Mouse (Mus musculus) frontal cortex, adult (tissue): ENCODE results near the gene Tspoap1.

ENCODE experiments used
- ATAC-seq: cut with Nextera tagmentation; 2 replicates; pipeline ENCODE4 v1.9.2; 2017; ENCODE audit warnings: mild to moderate bottlenecking, moderate library complexity, mixed read lengths; ENCODE audit not compliant: low TSS enrichment

Tspoap1 gene

DNA sequence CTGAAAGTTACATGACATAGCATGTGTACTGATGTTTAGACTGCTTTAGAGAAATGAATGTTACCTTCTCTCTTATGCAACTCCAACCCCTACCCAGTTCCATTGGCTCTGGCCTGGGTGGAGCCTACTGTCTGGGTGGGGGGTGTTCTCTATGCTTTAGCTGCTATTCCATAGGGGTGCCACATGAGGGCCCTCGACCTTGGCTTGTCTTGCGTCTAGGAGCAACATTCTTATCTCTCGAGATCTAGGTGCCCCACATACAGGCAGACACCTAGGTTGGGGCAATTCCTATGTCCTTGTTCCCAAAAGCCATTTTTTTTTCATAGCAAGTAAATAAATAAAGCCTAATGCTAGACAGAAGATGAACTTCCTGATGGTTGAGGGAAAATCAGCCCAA, 734 bp upstream of the Tspoap1 start:
- peak; percentile 21; the same call in 1 of the 2 replicates for ATAC-seq

DNA sequence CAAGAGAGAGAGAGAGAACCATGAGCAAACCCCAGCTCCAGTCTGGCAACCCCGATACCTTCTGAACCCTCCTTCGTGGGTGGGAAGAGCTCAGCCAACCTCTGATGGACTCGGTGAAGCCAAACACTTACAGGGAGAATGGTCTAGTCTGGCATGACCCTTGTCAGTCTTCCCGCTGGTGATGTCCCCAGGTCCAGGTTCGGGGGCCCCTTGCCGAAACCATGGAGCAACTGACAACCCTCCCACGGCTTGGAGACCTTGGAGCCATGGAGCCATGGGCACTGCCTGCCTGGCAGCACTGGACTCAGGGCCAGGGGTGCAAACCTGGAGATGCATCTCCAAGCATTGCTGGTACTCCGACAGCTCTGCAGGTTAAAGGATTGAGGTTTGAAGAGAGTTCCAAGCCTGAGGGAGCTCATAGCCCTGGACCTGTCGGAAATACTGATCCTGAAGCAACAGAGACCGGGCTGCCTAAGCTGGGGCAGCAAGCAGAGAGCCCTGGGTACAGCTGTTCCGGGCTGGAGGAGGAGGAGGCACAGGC, 910 bp downstream of the Tspoap1 start:
- no peak for ATAC-seq

DNA sequence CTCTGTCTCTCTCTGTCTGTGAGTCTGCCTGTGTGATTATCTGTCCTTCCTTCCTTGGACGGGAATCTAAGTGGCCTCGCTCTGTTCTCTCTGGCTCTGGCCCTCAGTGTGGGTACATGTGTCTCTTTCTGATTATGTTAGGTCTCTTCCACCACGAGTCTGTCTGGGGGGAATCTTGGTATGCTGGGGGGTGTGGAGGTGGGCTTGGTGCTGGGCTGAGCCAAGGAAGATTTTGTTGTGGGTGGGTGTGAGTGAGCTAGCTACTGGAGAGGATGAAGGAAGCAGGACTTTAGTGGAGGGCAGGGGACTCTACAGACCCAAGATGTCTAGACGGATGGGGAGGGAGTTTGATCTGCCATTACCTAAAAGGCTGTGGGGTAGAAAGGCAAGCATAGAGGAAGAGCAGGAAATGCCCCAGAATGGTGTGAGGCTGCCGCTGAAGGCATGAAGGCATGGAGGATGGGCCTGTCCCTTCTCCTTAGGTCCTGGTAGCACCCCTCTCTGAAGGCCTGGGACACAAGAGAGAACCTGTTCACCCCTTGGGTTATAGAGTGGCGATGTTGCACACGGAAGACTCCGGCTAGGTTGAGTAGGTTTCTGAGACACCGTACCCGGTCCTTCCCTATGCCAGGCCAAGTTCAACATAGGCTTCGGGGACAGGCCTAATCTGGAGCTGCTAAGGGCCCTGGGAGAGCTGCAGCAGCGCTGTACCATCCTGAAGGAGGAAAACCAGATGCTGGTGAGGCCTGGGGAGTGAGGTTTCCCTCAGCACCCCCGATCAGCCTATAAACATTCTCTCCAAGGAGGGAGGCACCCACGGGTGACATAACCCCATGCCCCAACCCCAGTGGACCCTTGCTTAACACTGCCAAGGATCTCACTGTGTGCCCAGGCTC, 1.7 kb downstream of the Tspoap1 start:
- no peak for ATAC-seq

DNA sequence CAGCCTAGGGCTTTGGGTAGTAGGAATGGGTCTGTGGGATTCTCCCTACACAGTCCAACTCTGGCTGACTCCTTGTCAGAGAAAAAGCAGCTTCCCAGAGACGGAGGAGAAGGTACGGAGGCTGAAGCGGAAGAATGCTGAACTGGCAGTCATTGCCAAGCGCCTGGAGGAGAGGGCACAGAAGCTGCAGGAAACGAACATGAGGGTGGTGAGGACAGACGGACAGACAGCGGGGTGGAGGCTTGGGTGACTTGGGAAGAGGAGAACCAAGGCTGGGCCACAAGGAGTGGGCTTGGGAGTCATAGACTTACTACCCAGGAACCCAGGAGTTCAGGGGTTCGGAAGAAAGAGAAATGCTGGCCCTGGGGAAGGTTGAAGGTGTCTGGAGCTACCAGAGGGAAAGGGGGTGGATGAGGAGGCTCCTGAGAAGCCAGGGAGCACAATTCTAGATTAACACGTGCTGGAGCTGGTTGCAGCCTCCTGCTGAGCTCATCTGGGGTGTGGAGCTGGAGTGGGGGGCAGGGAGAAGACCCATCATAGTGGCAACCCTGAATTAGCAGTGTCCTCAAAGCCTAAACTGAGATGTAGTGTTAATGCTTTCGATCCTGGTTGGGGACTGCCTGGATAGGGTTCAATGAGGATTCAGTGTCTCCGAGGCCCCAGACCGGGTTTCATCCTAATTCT, 2.5 kb downstream of the Tspoap1 start:
- no peak for ATAC-seq

DNA sequence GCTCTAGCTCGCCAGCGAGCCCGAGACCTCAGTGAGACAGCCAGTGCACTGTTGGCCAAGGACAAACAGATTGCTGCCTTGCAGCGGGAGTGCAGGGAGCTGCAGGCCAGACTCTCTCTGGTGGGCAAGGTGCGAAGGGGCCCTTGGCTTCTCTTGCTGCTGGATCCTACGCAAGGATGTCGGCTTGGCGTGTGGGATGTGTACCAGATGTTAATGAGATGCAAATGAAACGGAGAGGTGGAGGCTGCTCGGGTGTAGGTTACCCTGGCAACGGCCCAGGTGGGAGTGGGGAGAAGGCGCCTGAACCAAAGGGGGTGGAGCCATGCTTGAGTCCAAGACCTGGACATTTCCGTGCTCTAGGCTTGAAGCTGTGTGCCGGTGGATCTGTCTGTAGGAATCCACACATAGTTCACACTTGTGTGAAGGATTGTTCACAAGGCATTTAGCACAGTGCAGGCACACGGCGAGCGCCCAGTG, 3.2 kb downstream of the Tspoap1 start:
- peak; percentile 6; the same call in 1 of the 2 replicates for ATAC-seq

DNA sequence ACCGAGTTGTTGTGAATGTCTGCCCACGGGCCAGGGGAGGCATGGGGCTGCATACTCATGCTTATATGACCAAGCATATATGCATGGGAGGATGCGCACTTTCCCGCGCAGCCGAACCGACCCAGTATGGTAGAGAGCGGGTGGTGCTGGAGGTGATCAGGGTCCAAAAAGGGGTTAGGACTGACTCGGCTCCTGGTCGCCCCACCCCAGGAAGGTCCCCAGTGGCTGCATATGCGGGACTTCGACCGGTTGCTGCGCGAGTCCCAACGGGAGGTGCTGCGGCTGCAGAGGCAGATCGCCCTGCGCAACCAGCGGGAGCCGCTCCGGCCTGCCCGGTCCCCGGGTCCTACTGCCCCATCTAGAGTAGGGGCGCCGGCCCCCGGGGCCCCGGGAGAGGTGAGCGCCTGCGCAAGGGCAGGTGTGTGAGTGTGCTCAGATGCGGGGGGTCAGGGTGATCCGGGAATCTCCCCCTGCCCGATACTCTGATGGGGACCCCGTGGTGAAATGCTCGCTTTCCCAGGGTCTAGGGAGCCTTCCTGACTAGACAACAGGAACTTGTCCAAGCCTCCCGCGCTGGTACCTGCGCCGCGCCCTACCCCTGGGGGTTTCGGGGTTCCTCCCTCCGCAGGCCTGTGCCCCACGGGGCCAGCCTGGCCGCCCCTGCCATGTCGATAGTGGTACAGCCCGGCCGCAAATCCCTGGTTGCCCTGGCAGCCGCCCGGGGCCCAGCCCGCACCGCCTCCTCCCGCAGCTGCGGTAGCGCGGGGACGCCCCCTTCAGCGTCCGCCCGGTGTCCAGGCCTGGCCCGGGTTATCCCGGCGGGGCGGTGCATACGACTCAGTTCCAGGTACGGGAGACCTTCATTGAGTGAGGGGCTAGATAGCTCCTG, 3.9 kb downstream of the Tspoap1 start:
- ATAC-seq = no peak; the same call in 1 of the 2 replicates

DNA sequence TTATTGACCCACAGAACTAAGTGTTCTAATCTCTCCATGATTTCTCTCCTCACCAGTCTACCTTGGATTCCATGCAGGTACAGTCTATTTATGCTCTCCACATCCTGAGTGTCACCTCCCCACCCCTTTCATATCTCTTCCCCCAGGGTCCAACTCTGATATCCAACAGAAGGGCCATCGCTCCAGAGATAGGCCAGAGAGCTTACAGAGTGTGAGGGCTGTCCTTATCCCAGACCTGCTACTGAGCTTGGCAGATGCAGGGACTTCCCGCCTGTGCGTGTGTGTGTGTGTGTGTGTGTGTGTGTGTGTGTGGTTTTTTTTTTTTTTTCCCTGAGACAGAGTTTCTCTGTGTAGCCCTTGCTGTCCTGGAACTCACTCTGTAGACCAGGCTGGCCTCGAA, 8.4 kb downstream of the Tspoap1 start:
- ATAC-seq = no peak

DNA sequence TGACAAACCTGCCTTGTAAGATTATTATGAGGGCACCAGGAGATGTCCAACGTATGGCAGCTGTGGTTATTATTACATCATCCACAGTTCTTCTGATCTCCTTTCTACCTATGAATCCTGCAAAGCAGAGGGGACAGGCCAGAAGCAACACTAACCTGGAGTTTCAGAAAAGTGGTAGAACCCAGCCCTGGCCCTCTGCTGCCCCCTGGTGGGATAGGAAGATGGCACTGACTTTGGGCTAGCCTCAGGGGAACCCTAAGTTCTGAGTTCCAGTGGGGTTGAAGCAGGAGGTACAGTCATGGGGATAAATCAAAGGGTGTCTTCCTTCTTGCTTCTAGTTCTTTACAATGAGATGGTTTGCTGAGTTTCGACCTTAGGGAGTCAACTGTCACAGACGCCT, 10.6 kb downstream of the Tspoap1 start:
- peak; percentile 45 for ATAC-seq

DNA sequence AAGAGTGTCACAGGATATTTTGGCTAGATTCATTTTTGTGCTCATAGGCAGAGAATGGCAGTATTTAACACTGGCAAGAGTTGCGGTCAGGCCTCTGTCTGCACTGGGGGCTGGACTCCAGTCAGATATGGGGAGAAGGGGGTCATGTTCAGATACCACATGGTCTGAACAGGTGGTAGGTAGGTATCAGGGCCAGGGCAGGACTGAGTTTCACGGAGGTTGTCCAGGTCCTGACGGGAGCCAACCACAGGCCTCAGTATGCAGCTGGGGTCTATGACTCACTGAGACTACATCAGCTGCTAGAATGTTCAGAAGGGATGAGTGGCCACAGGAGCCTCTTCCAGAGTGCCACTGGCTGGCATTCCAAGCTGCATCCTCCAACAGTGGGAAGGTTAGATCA, 12.0 kb downstream of the Tspoap1 start:
- peak; percentile 38; the same call in 1 of the 2 replicates for ATAC-seq

DNA sequence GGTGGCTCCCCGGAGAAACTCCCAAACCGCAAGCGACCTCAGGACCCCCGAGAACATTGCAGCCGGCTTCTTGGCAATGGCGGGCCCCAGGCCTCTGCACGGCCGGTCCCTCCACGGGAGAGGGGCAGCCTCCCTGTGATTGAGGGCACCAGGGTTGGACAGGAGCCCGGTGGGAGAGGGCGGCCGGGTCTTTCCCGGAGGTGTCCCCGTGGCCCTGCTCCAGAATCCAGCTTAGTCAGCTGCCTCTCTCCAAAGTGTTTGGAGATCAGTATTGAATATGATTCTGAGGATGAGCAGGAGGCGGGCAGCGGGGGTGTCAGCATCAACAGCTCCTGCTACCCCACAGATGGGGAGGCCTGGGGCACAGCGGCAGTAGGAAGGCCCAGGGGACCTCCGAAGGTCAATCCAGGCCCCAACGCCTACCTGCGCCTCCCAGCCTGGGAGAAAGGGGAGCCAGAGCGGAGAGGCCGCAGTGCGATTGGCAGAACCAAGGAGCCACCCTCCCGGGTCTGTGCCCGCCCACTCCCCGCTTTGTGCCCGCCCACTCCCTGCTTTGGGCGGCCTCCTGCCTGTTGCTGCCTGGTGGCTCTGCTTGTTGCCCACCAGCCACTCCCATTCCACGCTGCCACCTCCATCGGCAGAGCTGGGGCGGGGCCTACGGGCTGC, 17.9 kb downstream of the Tspoap1 start:
- ATAC-seq = peak; percentile 38; the same call in 1 of the 2 replicates

DNA sequence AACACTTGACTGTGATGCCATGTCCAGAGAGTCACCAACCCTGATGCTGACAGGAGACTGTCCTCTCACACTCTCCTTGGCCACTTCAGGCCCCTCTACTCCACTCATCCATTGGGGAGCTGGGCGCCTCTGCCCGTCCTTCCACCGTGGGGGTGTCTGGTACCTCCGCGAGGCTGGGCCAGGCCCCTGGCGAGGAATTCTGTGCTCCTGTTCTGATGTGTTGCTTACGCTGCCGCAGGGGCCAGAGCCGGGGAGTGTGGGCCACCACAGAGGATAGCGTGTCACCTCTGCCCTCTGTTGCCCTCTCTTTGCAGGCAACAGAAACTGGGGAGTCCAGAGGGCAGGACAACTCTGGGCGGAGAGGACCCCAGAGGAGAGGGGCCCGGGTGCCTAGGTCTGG, 18.6 kb downstream of the Tspoap1 start:
- ATAC-seq = no peak

DNA sequence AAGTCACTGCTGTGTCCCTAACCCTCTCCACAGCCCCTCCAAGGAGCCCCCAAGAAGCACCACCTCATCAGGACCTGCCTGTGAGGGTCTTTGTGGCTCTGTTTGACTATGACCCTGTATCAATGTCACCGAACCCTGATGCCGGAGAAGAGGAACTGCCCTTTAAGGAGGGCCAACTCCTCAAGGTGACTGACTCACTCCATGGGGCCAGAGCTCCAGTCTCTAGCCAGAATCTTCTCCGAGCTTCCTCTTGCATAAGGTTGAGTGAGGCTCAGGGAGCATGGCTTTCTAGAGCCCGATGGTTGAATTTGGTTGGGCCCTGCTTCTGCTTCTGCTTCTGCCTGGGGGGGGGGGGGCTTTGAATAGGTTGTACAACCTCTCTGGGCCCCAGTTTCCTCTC, 19.1 kb downstream of the Tspoap1 start:
- ATAC-seq = no peak

DNA sequence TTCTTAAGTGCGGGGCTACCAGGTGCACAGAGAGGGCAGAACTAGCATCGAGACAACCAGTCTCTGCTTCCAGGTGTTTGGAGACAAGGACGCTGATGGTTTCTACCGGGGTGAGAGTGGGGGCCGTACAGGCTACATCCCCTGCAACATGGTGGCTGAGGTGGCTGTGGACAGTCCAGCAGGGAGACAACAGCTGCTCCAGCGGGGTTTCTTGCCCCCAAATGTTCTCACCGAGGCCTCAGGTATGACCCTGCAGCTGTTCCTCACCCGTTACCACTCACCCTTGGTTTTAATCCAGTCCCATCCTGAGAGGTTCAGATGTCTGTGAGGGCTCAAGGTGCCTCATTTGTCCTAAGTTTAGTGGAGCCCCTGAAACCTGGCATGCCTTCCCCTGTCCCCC, 19.8 kb downstream of the Tspoap1 start:
- no peak for ATAC-seq

DNA sequence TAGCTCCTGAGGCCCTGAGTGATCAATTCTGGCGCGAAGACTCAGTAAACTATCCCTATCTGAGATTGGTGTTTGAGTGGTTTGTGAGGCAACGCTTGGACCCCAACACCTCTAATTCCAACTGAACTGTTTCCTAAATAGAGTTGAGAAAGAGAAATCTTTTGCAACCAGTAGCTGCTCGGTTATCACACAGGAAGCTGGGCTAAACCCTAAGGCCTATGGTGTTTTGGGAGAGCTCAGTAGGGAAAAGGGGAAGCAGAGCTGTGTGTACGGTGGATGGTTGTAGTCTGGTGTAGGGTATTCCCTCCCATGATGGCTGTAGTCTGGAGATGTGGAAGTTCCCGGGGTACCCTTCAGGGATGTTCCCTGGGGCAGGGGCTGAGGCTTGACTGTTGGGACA, 29.7 kb downstream of the Tspoap1 start:
- ATAC-seq = no peak

DNA sequence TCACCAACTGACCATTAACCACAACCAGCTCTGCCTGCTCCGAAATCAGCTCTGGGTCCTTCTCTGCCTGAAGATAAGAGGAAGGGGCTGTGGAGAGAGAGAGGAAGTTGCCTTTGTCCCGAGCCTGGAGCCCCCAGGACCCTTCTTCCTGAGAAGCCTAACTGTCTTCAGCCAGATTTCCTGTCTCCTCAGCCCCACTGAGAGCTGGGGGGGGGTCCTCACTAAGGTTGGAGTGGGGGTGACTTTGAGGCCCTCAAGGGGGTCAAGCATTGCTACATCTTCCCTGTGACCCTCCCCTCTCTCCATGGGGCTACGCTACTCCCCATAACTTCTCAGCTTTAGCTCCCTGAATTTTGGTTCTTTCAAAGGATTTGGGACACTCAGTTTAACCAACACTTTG, 33.1 kb downstream of the Tspoap1 start, which contains the start of gene Mpo:
Gene Mpo, plus strand, starts transcription at position 122 of the 400 bp plus-strand sequence.
- ATAC-seq = no peak

DNA sequence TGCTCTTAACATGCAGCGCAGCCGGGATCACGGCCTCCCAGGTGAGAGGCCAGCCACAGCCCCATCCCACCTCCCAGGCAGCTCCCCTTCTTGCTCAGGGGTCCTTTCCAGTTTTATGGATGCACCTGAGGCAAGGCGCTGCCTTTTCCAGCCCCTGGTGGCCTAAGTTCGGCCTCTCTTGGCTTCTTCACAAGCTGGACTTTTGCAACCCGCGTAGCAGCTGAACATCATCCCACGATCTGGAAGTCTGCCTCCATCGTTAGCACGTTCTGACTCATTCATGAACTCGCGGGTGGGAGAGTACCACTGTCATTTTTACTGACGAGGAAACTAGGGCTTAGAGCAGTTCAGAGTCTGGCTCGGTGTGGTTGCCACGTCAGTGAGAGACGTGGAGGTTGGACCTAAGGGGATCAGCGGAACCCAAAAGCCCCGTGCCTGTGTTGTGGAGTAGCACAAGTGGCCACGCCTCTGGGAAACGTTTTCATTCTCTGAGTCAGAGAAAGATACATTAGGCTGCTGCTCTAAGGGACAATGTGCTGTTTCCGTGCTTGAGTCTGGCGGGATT, 41.5 kb downstream of the Tspoap1 start:
- peak; percentile 89 for ATAC-seq

DNA sequence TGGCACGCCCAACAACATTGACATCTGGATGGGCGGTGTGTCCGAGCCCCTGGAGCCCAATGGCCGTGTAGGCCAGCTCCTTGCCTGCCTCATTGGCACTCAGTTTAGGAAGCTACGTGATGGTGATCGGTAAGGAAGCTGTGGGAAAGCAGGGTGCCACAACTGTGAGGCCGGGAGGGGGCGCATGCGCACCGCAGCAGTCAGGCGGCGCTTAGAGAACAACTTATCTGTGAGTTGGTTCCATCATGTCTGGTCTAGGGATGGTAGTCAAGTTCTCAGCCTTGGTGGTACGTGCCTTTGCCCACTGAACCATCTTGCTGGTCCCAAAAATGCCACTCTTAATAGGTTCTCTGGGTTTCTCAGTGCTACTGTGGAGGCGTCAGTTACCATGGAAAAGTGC, 42.3 kb downstream of the Tspoap1 start:
- ATAC-seq = peak; percentile 64; the same call in 1 of the 2 replicates

DNA sequence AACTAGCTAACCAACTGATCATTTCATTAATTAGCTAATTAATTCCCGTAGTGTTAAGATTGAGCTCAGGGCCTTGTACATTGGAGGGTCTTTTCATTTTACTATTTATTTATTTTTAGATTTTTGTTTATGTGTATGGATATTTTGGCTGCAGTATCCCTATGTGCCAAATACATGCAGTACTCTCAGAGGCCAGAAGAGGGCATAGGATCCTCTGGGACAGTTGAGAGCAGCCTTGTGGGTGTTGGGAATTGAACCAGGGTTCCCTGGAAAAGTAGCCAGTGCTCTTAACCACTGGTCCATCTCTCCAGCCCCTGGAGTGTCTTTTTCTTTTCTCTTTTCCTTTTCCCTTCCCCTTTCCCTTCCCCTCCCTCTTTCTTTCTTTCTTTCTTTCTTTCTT, 45.1 kb downstream of the Tspoap1 start:
- no peak for ATAC-seq

DNA sequence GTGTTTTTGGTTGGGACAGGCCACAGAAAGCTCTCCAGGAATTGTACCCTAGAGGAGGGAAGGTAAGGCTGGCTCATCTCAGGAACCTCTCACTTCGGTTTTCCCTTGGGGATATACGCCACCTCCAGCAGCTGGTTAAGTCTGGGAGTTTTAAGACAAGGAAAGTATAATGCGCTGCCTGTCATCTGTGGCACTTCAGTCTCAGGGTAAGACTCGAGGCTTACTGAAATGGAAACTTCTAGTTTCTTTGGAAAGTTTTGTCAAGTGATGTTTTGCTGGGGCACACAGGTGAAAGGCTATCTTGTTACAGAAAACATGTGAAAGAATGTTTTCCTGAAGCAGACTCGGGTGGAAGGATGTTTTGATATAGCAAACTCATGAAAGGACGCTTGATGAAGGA, 47.1 kb downstream of the Tspoap1 start:
- ATAC-seq = no peak

DNA sequence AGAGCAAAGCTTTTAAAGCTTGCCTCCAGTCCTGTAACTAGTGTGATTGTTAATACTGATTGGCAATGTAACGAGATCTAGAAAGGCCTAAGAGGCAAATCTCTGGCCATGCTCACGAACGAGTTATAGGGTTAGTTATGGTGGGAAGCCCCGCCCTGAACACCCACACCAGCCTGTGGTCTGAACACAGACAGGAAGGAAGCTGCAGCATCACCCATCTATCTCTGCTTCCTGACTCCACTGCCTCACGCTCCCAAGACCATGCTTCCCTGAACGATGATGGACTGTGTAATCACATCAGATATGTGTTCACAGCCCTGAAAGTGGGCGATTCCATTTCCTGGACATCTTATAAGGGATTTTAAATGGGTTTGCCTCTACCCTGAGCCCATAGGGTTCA, 47.9 kb downstream of the Tspoap1 start:
- ATAC-seq = no peak

DNA sequence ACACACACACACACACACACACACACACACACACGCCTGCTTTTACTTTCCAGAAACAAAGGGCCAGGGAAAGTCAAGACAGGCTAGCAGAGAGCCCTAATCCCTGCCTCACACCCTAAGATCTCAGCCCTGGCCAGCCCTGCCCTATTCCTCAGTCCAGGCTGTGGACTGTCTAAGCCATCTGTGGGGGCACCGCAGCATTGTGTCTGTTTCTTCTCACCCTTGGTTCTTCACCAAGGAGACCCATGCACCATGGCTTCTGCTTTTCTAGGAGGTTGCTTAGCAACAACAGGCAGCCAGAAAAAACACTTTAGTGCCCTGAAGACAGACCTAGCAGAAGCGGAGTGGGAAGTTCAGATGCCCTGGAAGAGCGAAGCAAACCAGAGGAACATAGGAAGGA, 51.1 kb downstream of the Tspoap1 start:
- no peak for ATAC-seq
